Mouse (Mus musculus): Measurements from ENCODE around the gene Lamp1. TPM values are rescaled to one million over a fixed set of nuclear protein-coding genes. Genes with fewer than 3 reads are reported as not detected.

The Lamp1 gene
- total RNA-seq, 2 experiments from 2014 or later: 234 to 237 TPM

GRCm38 (mm10) chr8:13200301-13201012, 41.5 kb downstream of the Lamp1 start, which contains the start of gene Grtp1:
TSS of gene Grtp1 (minus strand) at chr8:13200620.
- DNase-seq: peak; percentile 72

- DNase-seq: no peak
Measured at GRCm38 (mm10) chr8:13201013-13201334, 42.0 kb downstream of the Lamp1 start.

GRCm38 (mm10) chr8:13202041-13202440, 43.1 kb downstream of the Lamp1 start:
- DNase-seq: no peak

GRCm38 (mm10) chr8:13202806-13203205, 43.8 kb downstream of the Lamp1 start:
- no peak for DNase-seq

GRCm38 (mm10) chr8:13203472-13203871, 44.5 kb downstream of the Lamp1 start:
- DNase-seq: no peak

GRCm38 (mm10) chr8:13204371-13205140, 45.6 kb downstream of the Lamp1 start:
- no peak for DNase-seq

GRCm38 (mm10) chr8:13205311-13205710, 46.4 kb downstream of the Lamp1 start:
- no peak for DNase-seq

- no peak for DNase-seq
Measured at GRCm38 (mm10) chr8:13206290-13206689, 47.3 kb downstream of the Lamp1 start.

- peak; percentile 64 for DNase-seq
Measured at GRCm38 (mm10) chr8:13208627-13209355, 49.8 kb downstream of the Lamp1 start.

- no peak for DNase-seq
Measured at GRCm38 (mm10) chr8:13209770-13210169, 50.8 kb downstream of the Lamp1 start.

GRCm38 (mm10) chr8:13213479-13214268, 54.7 kb downstream of the Lamp1 start:
- peak; percentile 92 for DNase-seq

GRCm38 (mm10) chr8:13216386-13216785, 57.4 kb downstream of the Lamp1 start:
- DNase-seq: no peak

GRCm38 (mm10) chr8:13217093-13217492, 58.1 kb downstream of the Lamp1 start:
- no peak for DNase-seq

GRCm38 (mm10) chr8:13217986-13218385, 59.0 kb downstream of the Lamp1 start:
- no peak for DNase-seq

- no peak for DNase-seq
Measured at GRCm38 (mm10) chr8:13218441-13218840, 59.5 kb downstream of the Lamp1 start.

- no peak for DNase-seq
Measured at GRCm38 (mm10) chr8:13224426-13224825, 65.5 kb downstream of the Lamp1 start.

Small RNA genes lying within 50 kb of the gene (microRNA-seq; reads per million reads assigned to microRNA genes)
- gene Mir1968 (3.2 to 3.5 reads per million in 2 experiments), gene Mir7065 (0 reads per million in 2 experiments)

Other genes starting within 250 kb of the Lamp1 start
- gene F7, start 133.1 kb upstream of the Lamp1 start, total RNA-seq (2021): not detected
- under 1 TPM in 1 of 2 experiments, not detected in 1; 0.56 TPM for gene F10, start 121.9 kb upstream of the Lamp1 start, total RNA-seq (2021)
- gene Proz, start 98.2 kb upstream of the Lamp1 start, total RNA-seq (2021): under 1 TPM in 1 of 2 experiments, not detected in 1; 0.32 TPM
- gene Pcid2, start 53.7 kb upstream of the Lamp1 start, total RNA-seq (2021): 10 to 100 TPM; 10.7 to 11.1 TPM
- 10 to 100 TPM; 92.3 to 92.4 TPM for gene Cul4a, start 53.5 kb upstream of the Lamp1 start, total RNA-seq (2021)
- 10 to 100 TPM in 1 of 2 experiments, 1 to 10 TPM in 1; 9.8 to 14.0 TPM for gene Grtp1, start 41.5 kb downstream of the Lamp1 start, total RNA-seq (2021)
- 10 to 100 TPM; 70.9 to 79.8 TPM for gene Adprhl1, start 95.0 kb downstream of the Lamp1 start, total RNA-seq (2021)
- 10 to 100 TPM; 38.5 to 41.6 TPM for gene Dcun1d2, start 129.0 kb downstream of the Lamp1 start, total RNA-seq (2021)
- 10 to 100 TPM; 13.9 to 20.1 TPM for gene Tmco3, start 129.0 kb downstream of the Lamp1 start, total RNA-seq (2021)
- 10 to 100 TPM; 45.1 to 48.4 TPM for gene Tfdp1, start 179.6 kb downstream of the Lamp1 start, total RNA-seq (2021)
- gene Atp4b, start 237.7 kb downstream of the Lamp1 start, total RNA-seq (2021): not detected
- under 1 TPM; 0.02 TPM for gene Grk1, start 245.9 kb downstream of the Lamp1 start, total RNA-seq (2021)